Mouse (Mus musculus): ENCODE data around the gene Fgf11.

GRCm38 (mm10) chr11:69818871-69819270 lies 17.2 kb upstream of the Fgf11 start:
- no peak for TF ChIP-seq CTCF (IDR thresholded peaks at IDR 0.05; ENCODE audit: extremely low read depth, insufficient read length, insufficient replicate concordance, low read depth, low read length)
- no peak for TF ChIP-seq POLR2A (IDR thresholded peaks at IDR 0.05; ENCODE audit: low read depth, low read length)

Data from small intestine, adult 2 months (tissue).